Mouse (Mus musculus): Measurements from ENCODE around the gene Elovl2.

DNA sequence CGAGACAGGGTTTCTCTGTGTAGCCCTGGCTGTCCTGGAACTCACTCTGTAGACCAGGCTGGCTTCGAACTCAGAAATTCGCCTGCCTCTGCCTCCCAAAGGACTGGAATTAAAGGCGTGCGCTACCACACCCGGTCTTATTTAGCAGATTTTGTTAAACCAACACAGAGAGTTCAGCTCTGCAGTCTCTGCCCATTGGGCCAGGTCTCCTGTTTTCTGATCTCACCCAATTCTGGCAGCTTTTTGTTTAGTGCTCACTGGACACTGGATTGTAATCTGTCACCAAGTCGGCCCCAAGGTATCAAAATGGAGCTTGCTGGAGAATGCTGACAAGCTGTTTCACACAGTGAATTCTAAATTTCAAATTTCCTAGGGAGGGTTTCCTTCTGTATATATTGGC lies 32.5 kb upstream of the Elovl2 start:
- no peak for TF ChIP-seq CTCF (conservative IDR thresholded peaks at IDR 0.05; ENCODE audit: low read length)
- no peak for TF ChIP-seq NANOG (IDR thresholded peaks at IDR 0.05; ENCODE audit: borderline replicate concordance, low read length)
